Mouse (Mus musculus): Measurements from ENCODE around the gene Hbb-bh2. TPM values are rescaled to one million over a fixed set of nuclear protein-coding genes. Genes with fewer than 3 reads are reported as not detected.
"Not testable (repeated sequence)": the region's sequence is repeated elsewhere in the genome, so short reads cannot be mapped to it uniquely, and the experiment has no call there.

Gene Hbb-bh2
- total and polyA plus RNA-seq, 3 experiments: not detected

DNA sequence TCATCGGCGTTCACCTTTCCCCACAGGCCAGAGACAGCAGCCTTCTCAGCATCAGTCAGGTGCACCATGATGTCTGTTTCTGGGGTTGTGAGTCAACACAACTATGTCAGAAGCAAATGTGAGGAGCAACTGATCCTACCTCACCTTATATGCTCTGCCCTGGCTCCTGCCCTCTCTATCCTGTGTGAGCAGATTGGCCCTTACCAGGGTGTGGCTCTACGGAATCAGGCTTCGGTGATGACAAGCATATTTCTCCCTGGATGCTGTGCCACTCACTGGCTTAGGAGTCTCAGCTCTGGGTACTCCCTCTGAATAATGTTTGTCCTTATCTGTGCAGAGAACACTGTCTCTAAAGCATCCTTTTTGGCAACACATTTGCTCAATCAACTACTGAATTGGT, 12.5 kb downstream of the Hbb-bh2 start, which contains the start of gene Hbb-bs:
Gene Hbb-bs (minus strand): TSS at position 289 of the 400 bp plus-strand sequence.
- H3K27me3 ChIP-seq (replicated peaks): no peaks in the 10 kb centered on the region
- H3K4me3 ChIP-seq (replicated peaks in 1 of 3; ENCODE audit: low read depth in 2 of 3, low read length in 2 of 3, poor library complexity in 1 of 3): no peak within 1 kb of the TSS
- dilution Hi-C loops (cut with MboI; ENCODE audit: extremely low pct_ligation_motif_present, extremely low pct_unique_long_range_greater_than_20kb, low sequenced_read_pairs) (no loop called here), in situ Hi-C loops (cut with MboI; ENCODE audit: low pct_ligation_motif_present, low pct_unique_long_range_greater_than_20kb, low sequenced_read_pairs) (no loop called here)
- no peak within 1 kb of the TSS for H3K27ac ChIP-seq (ENCODE audit: insufficient read depth, low read depth)
- no peaks in the 10 kb centered on the region for H3K36me3 ChIP-seq (replicated peaks in 1 of 2; ENCODE audit: control insufficient read depth in 1 of 2, insufficient read depth in 1 of 2, low read length in 1 of 2)
- DNase-seq (ENCODE audit: extremely low read depth): no peak
- no peaks in the 10 kb centered on the region for H3K79me2 ChIP-seq (replicated peaks; ENCODE audit: control insufficient read depth, extremely low read depth, insufficient read depth, poor library complexity, severe bottlenecking)
- peaks cover 0 to 3% of the 10 kb centered on the region in 2 experiments; a peak in 1 of 4 replicates for H3K4me1 ChIP-seq (ENCODE audit: control insufficient read depth in 1 of 2, insufficient read depth in 2 of 2)
- TF ChIP-seq RCOR1 (conservative IDR thresholded peaks at IDR 0.05; ENCODE audit: low read depth, low read length) (no peak), ZNF384 (IDR thresholded peaks at IDR 0.05; ENCODE audit: low read depth, low read length) (no peak), USF2 (conservative IDR thresholded peaks at IDR 0.05; ENCODE audit: low read depth, low read length) (no peak), NELFE (IDR thresholded peaks at IDR 0.05; ENCODE audit: low read depth, low read length) (no peak), UBTF (IDR thresholded peaks at IDR 0.05; ENCODE audit: low read depth, low read length) (no peak), KAT2A (IDR thresholded peaks at IDR 0.05; ENCODE audit: insufficient replicate concordance, low read length) (no peak), HCFC1 (IDR thresholded peaks at IDR 0.05; ENCODE audit: low read depth, low read length) (no peak), ZMIZ1 (IDR thresholded peaks at IDR 0.05; ENCODE audit: low read depth, low read length) (no peak)
- H3K4me2 ChIP-seq (ENCODE audit: insufficient read depth, low read depth, poor library complexity, severe bottlenecking): no peak within 1 kb of the TSS
- no peak within 1 kb of the TSS for H3K9ac ChIP-seq (ENCODE audit: insufficient read depth, low read depth)
- no peaks in the 10 kb centered on the region for H3K9me3 ChIP-seq (replicated peaks; ENCODE audit: low read length)

DNA sequence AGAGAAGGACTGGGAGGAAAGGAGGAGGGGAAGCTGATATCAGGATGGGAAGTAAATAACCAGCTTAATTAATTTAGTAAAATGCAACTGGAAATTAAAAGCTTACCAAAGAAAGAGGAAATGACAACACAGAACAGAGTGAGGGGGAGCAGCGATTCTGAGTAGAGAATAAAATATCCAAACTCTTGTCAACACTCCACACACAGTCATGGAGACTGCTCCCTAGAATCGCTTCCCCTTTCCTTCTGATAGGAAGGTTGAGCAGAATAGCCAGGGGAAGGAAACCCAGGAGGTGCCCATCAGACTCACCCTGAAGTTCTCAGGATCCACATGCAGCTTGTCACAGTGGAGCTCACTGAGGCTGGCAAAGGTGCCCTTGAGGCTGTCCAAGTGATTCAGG, 13.2 kb downstream of the Hbb-bh2 start:
- H3K27ac ChIP-seq (ENCODE audit: insufficient read depth, low read depth); dilution Hi-C loops (cut with MboI; ENCODE audit: extremely low pct_ligation_motif_present, extremely low pct_unique_long_range_greater_than_20kb, low sequenced_read_pairs); H3K4me3 ChIP-seq (replicated peaks in 1 of 3; ENCODE audit: low read depth in 2 of 3, low read length in 2 of 3, poor library complexity in 1 of 3); H3K4me2 ChIP-seq (ENCODE audit: insufficient read depth, low read depth, poor library complexity, severe bottlenecking); H3K27me3 ChIP-seq (replicated peaks); H3K9ac ChIP-seq (ENCODE audit: insufficient read depth, low read depth); H3K36me3 ChIP-seq (replicated peaks in 1 of 2; ENCODE audit: control insufficient read depth in 1 of 2, insufficient read depth in 1 of 2, low read length in 1 of 2); H3K79me2 ChIP-seq (replicated peaks; ENCODE audit: control insufficient read depth, extremely low read depth, insufficient read depth, poor library complexity, severe bottlenecking); in situ Hi-C loops (cut with MboI; ENCODE audit: low pct_ligation_motif_present, low pct_unique_long_range_greater_than_20kb, low sequenced_read_pairs); DNase-seq (ENCODE audit: extremely low read depth); H3K4me1 ChIP-seq (ENCODE audit: control insufficient read depth in 1 of 2, insufficient read depth in 2 of 2); H3K9me3 ChIP-seq (replicated peaks; ENCODE audit: low read length): not testable (repeated sequence)

DNA sequence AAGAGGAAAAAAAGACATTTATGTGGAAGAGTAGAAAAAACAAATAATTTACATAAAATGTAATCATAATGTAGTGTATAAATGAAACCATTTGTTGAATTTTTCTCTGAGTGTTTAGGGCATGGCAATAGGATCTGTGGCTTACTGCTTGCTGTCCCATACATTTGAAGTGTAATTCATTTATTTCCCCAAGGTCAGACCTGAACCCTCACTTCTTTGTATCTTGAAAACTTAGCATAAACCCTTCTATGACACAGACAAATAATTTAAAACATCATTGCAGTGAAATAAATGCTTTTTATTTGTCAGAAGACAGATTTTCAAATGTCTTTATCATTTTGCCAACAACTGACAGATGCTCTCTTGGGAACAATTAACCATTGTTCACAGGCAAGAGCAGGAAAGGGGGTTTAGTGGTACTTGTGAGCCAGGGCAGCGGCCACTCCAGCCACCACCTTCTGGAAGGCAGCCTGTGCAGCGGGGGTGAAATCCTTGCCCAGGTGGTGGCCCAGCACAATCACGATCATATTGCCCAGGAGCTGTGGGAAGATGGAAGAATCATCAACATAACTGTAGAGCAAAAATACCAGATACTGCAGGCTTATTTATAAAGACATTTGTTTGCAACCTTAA, 13.9 kb downstream of the Hbb-bh2 start:
- Histone ChIP-seq H3K9me3 (replicated peaks; ENCODE audit: low read length) (no peaks in the 10 kb centered on the region), H3K27ac (ENCODE audit: insufficient read depth, low read depth) (no peak overlapping the region), H3K4me1 (ENCODE audit: control insufficient read depth in 1 of 2, insufficient read depth in 2 of 2) (peaks cover 0 to 7% of the 10 kb centered on the region in 2 experiments; a peak in 1 of 4 replicates), H3K4me2 (ENCODE audit: insufficient read depth, low read depth, poor library complexity, severe bottlenecking) (no peak overlapping the region), H3K27me3 (replicated peaks) (no peaks in the 10 kb centered on the region), H3K79me2 (replicated peaks; ENCODE audit: control insufficient read depth, extremely low read depth, insufficient read depth, poor library complexity, severe bottlenecking) (no peaks in the 10 kb centered on the region), H3K36me3 (replicated peaks in 1 of 2; ENCODE audit: control insufficient read depth in 1 of 2, insufficient read depth in 1 of 2, low read length in 1 of 2) (no peaks in the 10 kb centered on the region), H3K9ac (ENCODE audit: insufficient read depth, low read depth) (no peak overlapping the region), H3K4me3 (replicated peaks in 1 of 3; ENCODE audit: low read depth in 2 of 3, low read length in 2 of 3, poor library complexity in 1 of 3) (no peak overlapping the region)
- in situ Hi-C loops (cut with MboI; ENCODE audit: low pct_ligation_motif_present, low pct_unique_long_range_greater_than_20kb, low sequenced_read_pairs): no loop called here
- no peak for DNase-seq (ENCODE audit: extremely low read depth)
- dilution Hi-C loops (cut with MboI; ENCODE audit: extremely low pct_ligation_motif_present, extremely low pct_unique_long_range_greater_than_20kb, low sequenced_read_pairs): no loop called here
- TF ChIP-seq USF1 (IDR thresholded peaks at IDR 0.05; ENCODE audit: low read depth, low read length) (no peak), NELFE (IDR thresholded peaks at IDR 0.05; ENCODE audit: low read depth, low read length) (no peak), POLR2A (IDR thresholded peaks at IDR 0.05; ENCODE audit: low read depth, low read length) (no peak), SIN3A (IDR thresholded peaks at IDR 0.05; ENCODE audit: low read length) (no peak), MEF2A (IDR thresholded peaks at IDR 0.05; ENCODE audit: borderline replicate concordance, low read depth, low read length) (no peak), RAD21 (IDR thresholded peaks at IDR 0.05; ENCODE audit: low read depth, low read length) (no peak), IRF4 (IDR thresholded peaks at IDR 0.05; ENCODE audit: low read depth, low read length) (no peak), UBTF (IDR thresholded peaks at IDR 0.05; ENCODE audit: low read depth, low read length) (no peak), ELF1 (IDR thresholded peaks at IDR 0.05; ENCODE audit: low read depth, low read length) (no peak), CHD2 (IDR thresholded peaks at IDR 0.05; ENCODE audit: low read length) (no peak), MAX (IDR thresholded peaks at IDR 0.05; ENCODE audit: low read length) (no peak), JUND (conservative IDR thresholded peaks at IDR 0.05; ENCODE audit: low read depth, low read length) (no peak), GABPA (IDR thresholded peaks at IDR 0.05; ENCODE audit: insufficient replicate concordance, low read depth, low read length) (no peak), JUN (IDR thresholded peaks at IDR 0.05; ENCODE audit: insufficient read depth, low read depth, low read length) (no peak)
